Mouse (Mus musculus) embryonic facial prominence, embryonic 11.5 days (tissue): ENCODE measurements around the gene Tspan2. TPM values are rescaled to one million over a fixed set of nuclear protein-coding genes. Genes with fewer than 3 reads are reported as not detected.

Experiments
- ATAC-seq: fragments of 200-750 bp; cut with Nextera tagmentation; replicated peaks from 2 replicates; pipeline ENCODE4 v1.8.0; 2017; ENCODE audit warnings: low read depth; ENCODE audit not compliant: insufficient number of reproducible peaks, low FRiP score, low TSS enrichment
- DNase-seq: peaks from one replicate; pipeline ENCODE4 v3.0.0-alpha.2; 2015; ENCODE audit warnings: low spot score
- H3K27ac ChIP-seq: fragments of 300-500 bp; sonication (generic); replicated peaks from 2 replicates; pipeline ENCODE4 v1.5.1; 2014; ENCODE audit warnings: mild to moderate bottlenecking, low read depth, low read length, control low read depth
- H3K27me3 ChIP-seq: fragments of 300-500 bp; sonication (generic); 2 replicates; pipeline ENCODE4 v1.6.1; 2014; ENCODE audit warnings: mild to moderate bottlenecking, low read length, moderate library complexity, mixed read lengths; ENCODE audit not compliant: control insufficient read depth, insufficient read depth
- H3K36me3 ChIP-seq: fragments of 300-500 bp; sonication (generic); replicated peaks from 2 replicates; pipeline ENCODE4 v1.6.1; 2014; ENCODE audit warnings: low read depth, mild to moderate bottlenecking, low read length, moderate library complexity, mixed read lengths; ENCODE audit not compliant: control insufficient read depth, insufficient read depth
- H3K4me1 ChIP-seq: fragments of 300-500 bp; sonication (generic); 2 replicates; pipeline ENCODE4 v1.6.1; 2014; ENCODE audit warnings: low read length, mixed read lengths; ENCODE audit not compliant: control insufficient read depth, insufficient read depth
- H3K4me2 ChIP-seq: fragments of 300-500 bp; sonication (generic); 2 replicates; pipeline ENCODE4 v1.6.1; 2014; ENCODE audit warnings: low read depth, mild to moderate bottlenecking, control low read depth, low read length, moderate library complexity
- H3K4me3 ChIP-seq: fragments of 300-500 bp; sonication (generic); 2 replicates; pipeline ENCODE4 v1.5.1; 2014; ENCODE audit warnings: low read depth, low read length, control low read depth
- H3K9ac ChIP-seq: fragments of 300-500 bp; sonication (generic); replicated peaks from 2 replicates; pipeline ENCODE4 v1.6.1; 2014; ENCODE audit warnings: mild to moderate bottlenecking, control low read depth, low read length
- H3K9me3 ChIP-seq: fragments of 300-500 bp; sonication (generic); replicated peaks from 2 replicates; pipeline ENCODE4 v1.6.1; 2016; ENCODE audit warnings: mild to moderate bottlenecking, low read length, inconsistent platforms, mixed read lengths; ENCODE audit not compliant: control insufficient read depth
- WGBS: fragments of 180-500 bp; shearing (Covaris S2); extraction: QIAGEN DNeasy Blood & Tissue Kit; methylation state at CpG from one replicate; pipeline ENCODE4 v1.1.7; 2014; 5-methylcytosine and 5-hydroxymethylcytosine counted together
- polyA plus RNA-seq: library from polyadenylated mRNA; unstranded; fragments of >200 nt; fragmentation: Nextera tagmentation; extraction: Ambion mirVana; gene quantifications from 2 replicates; pipeline ENCODE4 v1.2.1, GENCODE M21; 2014

Tspan2 gene
- polyA plus RNA-seq, 1 experiment from 2014 or later, result 9.7 TPM

GRCm38 (mm10) chr3:102746174-102746573 is 11.8 kb downstream of the Tspan2 start:
- no peak overlapping the region for H3K4me2 ChIP-seq
- 92% methylated on average over 4 of the region's 4 CpGs for WGBS
- H3K27ac ChIP-seq, result no peak overlapping the region
- no peak overlapping the region for H3K4me3 ChIP-seq
- ATAC-seq, result no peak
- no peak overlapping the region for H3K9ac ChIP-seq
- no peak for DNase-seq
- no peaks in the 10 kb centered on the region for H3K36me3 ChIP-seq
- no peaks in the 10 kb centered on the region for H3K9me3 ChIP-seq
- H3K27me3 ChIP-seq, result no peaks in the 10 kb centered on the region
- no peaks in the 10 kb centered on the region for H3K4me1 ChIP-seq

- no peaks in the 10 kb centered on the region for H3K27me3 ChIP-seq
- no peak overlapping the region for H3K9ac ChIP-seq
- ATAC-seq, result no peak
- H3K4me2 ChIP-seq, result no peak overlapping the region
- no peaks in the 10 kb centered on the region for H3K36me3 ChIP-seq
- no peak overlapping the region for H3K27ac ChIP-seq
- 46% methylated on average over 3 of the region's 3 CpGs for WGBS
- H3K4me3 ChIP-seq, result no peak overlapping the region
- no peak for DNase-seq
- no peaks in the 10 kb centered on the region for H3K9me3 ChIP-seq
- H3K4me1 ChIP-seq, result no peaks in the 10 kb centered on the region
These were observed 13.7 kb downstream of the Tspan2 start for GRCm38 (mm10) chr3:102748038-102748437.

- no peaks in the 10 kb centered on the region for H3K36me3 ChIP-seq
- no peak overlapping the region for H3K4me3 ChIP-seq
- 83% methylated on average over 5 of the region's 5 CpGs for WGBS
- ATAC-seq (no peak), DNase-seq (no peak)
- H3K27ac ChIP-seq, result no peak overlapping the region
- no peak overlapping the region for H3K4me2 ChIP-seq
- H3K9ac ChIP-seq, result no peak overlapping the region
- no peaks in the 10 kb centered on the region for H3K4me1 ChIP-seq
- H3K9me3 ChIP-seq, result no peaks in the 10 kb centered on the region
- H3K27me3 ChIP-seq, result no peaks in the 10 kb centered on the region
These were observed 14.4 kb downstream of the Tspan2 start for GRCm38 (mm10) chr3:102748686-102749085.

- no peak overlapping the region for H3K4me3 ChIP-seq
- no peaks in the 10 kb centered on the region for H3K36me3 ChIP-seq
- no peak for ATAC-seq
- no peaks in the 10 kb centered on the region for H3K9me3 ChIP-seq
- no peaks in the 10 kb centered on the region for H3K27me3 ChIP-seq
- 77% methylated on average over 5 of the region's 5 CpGs for WGBS
- H3K9ac ChIP-seq, result no peak overlapping the region
- H3K27ac ChIP-seq, result no peak overlapping the region
- H3K4me1 ChIP-seq, result no peaks in the 10 kb centered on the region
- no peak for DNase-seq
- no peak overlapping the region for H3K4me2 ChIP-seq
These were observed 16.8 kb downstream of the Tspan2 start for GRCm38 (mm10) chr3:102751136-102751535.

- Histone ChIP-seq H3K27me3 (no peaks in the 10 kb centered on the region), H3K4me2 (no peak overlapping the region), H3K9ac (no peak overlapping the region), H3K4me3 (no peak overlapping the region), H3K9me3 (no peaks in the 10 kb centered on the region), H3K4me1 (no peaks in the 10 kb centered on the region), H3K36me3 (no peaks in the 10 kb centered on the region), H3K27ac (no peak overlapping the region)
- no peak for ATAC-seq
- DNase-seq, result no peak
- 88% methylated on average over 3 of the region's 3 CpGs for WGBS
These were observed 17.2 kb downstream of the Tspan2 start for GRCm38 (mm10) chr3:102751536-102751935.

GRCm38 (mm10) chr3:102752053-102752452 is 17.7 kb downstream of the Tspan2 start:
- no peak overlapping the region for H3K4me3 ChIP-seq
- H3K36me3 ChIP-seq, result no peaks in the 10 kb centered on the region
- no peak overlapping the region for H3K27ac ChIP-seq
- 91% methylated on average over 4 of the region's 4 CpGs for WGBS
- H3K9me3 ChIP-seq, result no peaks in the 10 kb centered on the region
- ATAC-seq, result no peak
- no peak for DNase-seq
- no peaks in the 10 kb centered on the region for H3K27me3 ChIP-seq
- H3K4me1 ChIP-seq, result no peaks in the 10 kb centered on the region
- no peak overlapping the region for H3K9ac ChIP-seq
- H3K4me2 ChIP-seq, result no peak overlapping the region

GRCm38 (mm10) chr3:102752457-102752856 is 18.1 kb downstream of the Tspan2 start:
- no peak for ATAC-seq
- no peak overlapping the region for H3K27ac ChIP-seq
- no peaks in the 10 kb centered on the region for H3K27me3 ChIP-seq
- no peak overlapping the region for H3K4me2 ChIP-seq
- DNase-seq, result no peak
- H3K36me3 ChIP-seq, result no peaks in the 10 kb centered on the region
- H3K9me3 ChIP-seq, result no peaks in the 10 kb centered on the region
- no peaks in the 10 kb centered on the region for H3K4me1 ChIP-seq
- no peak overlapping the region for H3K9ac ChIP-seq
- no peak overlapping the region for H3K4me3 ChIP-seq
- 76% methylated on average over 5 of the region's 5 CpGs for WGBS

- H3K36me3 ChIP-seq, result no peaks in the 10 kb centered on the region; the same call in 1 of the 2 replicates
- H3K4me3 ChIP-seq, result no peak overlapping the region
- no peak overlapping the region for H3K9ac ChIP-seq
- no peak for ATAC-seq
- H3K4me1 ChIP-seq, result no peaks in the 10 kb centered on the region
- no peak for DNase-seq
- no peak overlapping the region for H3K4me2 ChIP-seq
- no peaks in the 10 kb centered on the region for H3K27me3 ChIP-seq
- WGBS, result 61% methylated on average over 1 of the region's 1 CpGs
- no peaks in the 10 kb centered on the region for H3K9me3 ChIP-seq
- no peak overlapping the region for H3K27ac ChIP-seq
These were observed 21.5 kb downstream of the Tspan2 start for GRCm38 (mm10) chr3:102755801-102756200.
